Mouse (Mus musculus) limb, embryonic 13.5 days (tissue): ENCODE results near the gene Ccdc154. TPM values are rescaled to one million over a fixed set of nuclear protein-coding genes. Genes with fewer than 3 reads are reported as not detected.
A peak's percentile ranks its signal among the peaks of the same experiment; 100 is the strongest.
"Not testable (repeated sequence)": the region's sequence is repeated elsewhere in the genome, so short reads cannot be mapped to it uniquely, and the experiment has no call there.

ENCODE experiments used
- ATAC-seq: fragments of 200-750 bp; cut with Nextera tagmentation; 2 replicates; pipeline ENCODE4 v1.8.0; 2017; ENCODE audit warnings: low read depth, moderate number of reproducible peaks, moderate TSS enrichment; ENCODE audit not compliant: low FRiP score
- H3K27ac ChIP-seq: fragments of 300-500 bp; sonication (generic); 2 replicates; pipeline ENCODE4 v1.5.1; 2015; ENCODE audit warnings: inconsistent platforms, mild to moderate bottlenecking, moderate library complexity
- H3K27me3 ChIP-seq: fragments of 300-500 bp; sonication (generic); 2 replicates; pipeline ENCODE4 v1.6.1; 2015; ENCODE audit warnings: mild to moderate bottlenecking, inconsistent platforms
- H3K36me3 ChIP-seq: fragments of 300-500 bp; sonication (generic); 2 replicates; pipeline ENCODE4 v1.6.1; 2015; ENCODE audit warnings: inconsistent platforms, mild to moderate bottlenecking, moderate library complexity
- H3K4me1 ChIP-seq: fragments of 300-500 bp; sonication (generic); 2 replicates; pipeline ENCODE4 v1.6.1; 2015; ENCODE audit warnings: inconsistent platforms
- H3K4me2 ChIP-seq: fragments of 300-500 bp; sonication (generic); replicated peaks from 2 replicates; pipeline ENCODE4 v1.6.1; 2015; ENCODE audit warnings: inconsistent platforms, mild to moderate bottlenecking, moderate library complexity
- H3K4me3 ChIP-seq: fragments of 300-500 bp; sonication (generic); 2 replicates; pipeline ENCODE4 v1.5.1; 2015; ENCODE audit warnings: moderate library complexity, mild to moderate bottlenecking, inconsistent platforms
- H3K9ac ChIP-seq: fragments of 300-500 bp; sonication (generic); 2 replicates; pipeline ENCODE4 v1.6.1; 2015; ENCODE audit warnings: mild to moderate bottlenecking, inconsistent platforms
- H3K9me3 ChIP-seq: fragments of 300-500 bp; sonication (generic); 2 replicates; pipeline ENCODE4 v1.6.1; 2016; ENCODE audit warnings: inconsistent platforms
- WGBS: fragments of 180-500 bp; shearing (Covaris S2); methylation state at CpG from one replicate; pipeline ENCODE4 v1.1.7; 2015; 5-methylcytosine and 5-hydroxymethylcytosine counted together
- polyA plus RNA-seq: library from polyadenylated mRNA; unstranded; fragments of >200 nt; fragmentation: Nextera tagmentation; extraction: Ambion mirVana; gene quantifications from 2 replicates; pipeline ENCODE4 v1.2.1, GENCODE M21; 2015

Ccdc154 gene
- polyA plus RNA-seq, result not detected in 2 replicates

DNA sequence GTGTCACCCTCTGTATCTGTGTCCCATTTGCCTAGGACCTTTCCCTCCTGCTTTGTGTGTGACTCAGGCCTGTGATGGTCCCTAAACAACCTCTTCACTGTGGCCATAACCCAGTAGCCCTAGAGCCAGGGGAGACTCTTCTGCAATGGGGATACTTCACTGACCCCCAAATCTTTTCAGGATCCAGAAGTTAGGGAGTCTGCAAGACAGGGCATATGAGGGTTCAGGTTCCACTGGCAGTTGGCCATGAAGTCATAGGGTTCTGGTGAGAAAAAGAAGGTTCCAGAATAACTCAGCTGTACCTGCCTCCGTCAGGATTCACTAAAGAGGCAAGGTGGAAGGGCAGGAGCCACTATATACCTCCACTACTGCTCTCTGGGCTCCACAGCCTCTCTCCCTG lies at the start of gene Ccdc154:
TSS of gene Ccdc154 (plus strand) at position 301 of the 400 bp plus-strand sequence.
- Histone ChIP-seq H3K4me2 (no peak within 1 kb of the TSS), H3K9ac (no peak within 1 kb of the TSS), H3K4me3 (no peak within 1 kb of the TSS), H3K27ac (no peak within 1 kb of the TSS), H3K27me3 (no peaks in the 10 kb centered on the region), H3K4me1 (no peaks in the 10 kb centered on the region), H3K9me3 (no peaks in the 10 kb centered on the region), H3K36me3 (peaks cover 36% of the 10 kb centered on the region)
- ATAC-seq, result no peak
- 81% methylated on average over 1 of the region's 1 CpGs for WGBS

DNA sequence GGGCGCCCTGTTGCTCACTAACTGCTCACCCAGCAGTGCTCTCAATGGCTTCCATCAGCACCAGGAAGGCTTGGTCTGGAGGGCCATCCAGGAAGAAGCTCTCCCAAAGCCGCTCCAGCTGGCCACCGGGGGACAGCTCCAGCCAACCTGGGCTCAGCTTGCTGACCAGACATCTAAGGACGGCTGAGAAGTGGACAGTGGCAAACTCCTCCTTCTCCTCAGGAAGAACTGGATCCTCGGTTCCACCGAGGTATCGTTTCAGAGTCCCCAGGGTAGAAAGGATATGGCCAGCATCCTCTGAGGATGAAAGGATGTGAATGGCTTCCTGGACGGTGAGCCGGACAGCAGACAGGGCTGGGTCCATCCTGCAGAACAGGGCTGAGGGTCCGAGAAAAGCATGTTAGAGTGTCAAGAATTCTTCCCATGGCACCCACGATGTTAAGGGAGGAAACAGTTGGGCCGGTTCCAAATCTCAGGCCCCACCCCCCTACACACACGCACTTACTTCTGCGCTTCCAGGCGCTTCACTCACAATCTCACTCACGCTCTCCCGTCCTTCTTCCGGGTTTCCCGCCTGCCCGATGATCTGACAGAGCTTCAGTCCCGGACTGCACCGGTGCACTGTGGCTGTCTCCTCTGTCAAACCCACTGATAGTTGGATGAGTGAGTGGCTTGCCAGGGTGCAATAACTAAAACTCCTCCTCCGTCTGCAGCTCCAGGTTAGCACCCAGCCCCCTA lies 47.2 kb upstream of the Ccdc154 start:
- H3K27me3 ChIP-seq, result no peaks in the 10 kb centered on the region
- no peaks in the 10 kb centered on the region for H3K9me3 ChIP-seq
- WGBS, result 9% methylated on average over 23 of the region's 23 CpGs
- no peak; the same call in none of the 2 replicates for ATAC-seq
- peak overlapping the region; percentile 89 for H3K27ac ChIP-seq
- H3K4me3 ChIP-seq, result peak overlapping the region; percentile 68
- H3K36me3 ChIP-seq, result peaks cover 42% of the 10 kb centered on the region
- H3K4me1 ChIP-seq, result peaks cover 14% of the 10 kb centered on the region
- peak overlapping the region; percentile 96 for H3K4me2 ChIP-seq
- H3K9ac ChIP-seq, result peak overlapping the region; percentile 68

DNA sequence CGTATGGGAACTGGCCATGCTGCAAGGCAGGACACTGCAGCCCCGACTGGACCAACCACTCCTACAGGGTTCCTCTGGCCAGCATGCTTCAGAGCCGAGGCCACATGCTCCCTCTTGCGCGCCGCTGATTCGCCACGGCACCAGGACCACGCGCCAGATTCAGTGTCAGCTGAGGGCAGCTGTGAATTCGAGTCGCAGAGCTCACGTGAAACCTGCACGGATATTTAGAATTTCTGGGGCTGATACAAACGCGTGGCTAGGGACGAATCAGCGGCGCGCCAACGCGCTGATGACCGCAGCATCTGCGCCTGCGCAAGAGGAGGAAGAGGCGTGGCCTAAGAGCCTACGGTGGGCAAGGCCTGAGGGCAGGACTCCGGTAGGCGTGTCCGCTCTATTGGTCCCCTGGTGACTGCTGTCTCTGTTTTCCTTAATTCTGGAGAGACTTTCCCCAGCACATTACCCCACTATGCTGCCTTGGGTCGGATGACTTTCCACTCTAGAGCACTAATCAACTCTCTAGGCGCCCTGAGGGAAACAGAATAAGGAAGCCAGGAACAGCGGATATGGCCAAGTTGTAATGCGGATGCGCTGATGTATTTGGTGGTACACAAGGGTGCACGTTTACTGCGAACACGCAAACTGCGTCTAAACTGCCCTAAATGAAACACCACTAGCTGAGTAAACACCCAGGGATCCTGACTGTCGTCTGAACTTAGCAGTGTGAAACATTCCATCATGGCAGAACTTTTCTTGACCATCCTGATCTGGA lies 46.4 kb upstream of the Ccdc154 start, which contains the start of gene Telo2:
TSS of gene Telo2 (minus strand) at position 304 of the 769 bp plus-strand sequence.
- no peaks in the 10 kb centered on the region for H3K9me3 ChIP-seq
- peak within 1 kb of the TSS; percentile 68 for H3K9ac ChIP-seq
- 4% methylated on average over 40 of the region's 40 CpGs for whole genome bisulfite sequencing
- H3K4me1 ChIP-seq, result peaks cover 18% of the 10 kb centered on the region
- ATAC-seq, result peak; percentile 93
- peak within 1 kb of the TSS; percentile 68 for H3K4me3 ChIP-seq
- H3K27ac ChIP-seq, result peak within 1 kb of the TSS; percentile 89
- H3K4me2 ChIP-seq, result peak within 1 kb of the TSS; percentile 96
- H3K27me3 ChIP-seq, result no peaks in the 10 kb centered on the region
- H3K36me3 ChIP-seq, result peaks cover 34% of the 10 kb centered on the region

- Histone ChIP-seq H3K27ac (no peak overlapping the region), H3K4me2 (no peak overlapping the region), H3K4me3 (no peak overlapping the region), H3K4me1 (peaks cover 18% of the 10 kb centered on the region), H3K27me3 (no peaks in the 10 kb centered on the region), H3K9ac (no peak overlapping the region), H3K9me3 (no peaks in the 10 kb centered on the region), H3K36me3 (peaks cover 20% of the 10 kb centered on the region; the same call in 1 of the 2 replicates)
- no peak for ATAC-seq
- WGBS, result 41% methylated on average over 4 of the region's 4 CpGs
These were observed 45.0 kb upstream of the Ccdc154 start for GRCm38 (mm10) chr17:25117263-25117662.

DNA sequence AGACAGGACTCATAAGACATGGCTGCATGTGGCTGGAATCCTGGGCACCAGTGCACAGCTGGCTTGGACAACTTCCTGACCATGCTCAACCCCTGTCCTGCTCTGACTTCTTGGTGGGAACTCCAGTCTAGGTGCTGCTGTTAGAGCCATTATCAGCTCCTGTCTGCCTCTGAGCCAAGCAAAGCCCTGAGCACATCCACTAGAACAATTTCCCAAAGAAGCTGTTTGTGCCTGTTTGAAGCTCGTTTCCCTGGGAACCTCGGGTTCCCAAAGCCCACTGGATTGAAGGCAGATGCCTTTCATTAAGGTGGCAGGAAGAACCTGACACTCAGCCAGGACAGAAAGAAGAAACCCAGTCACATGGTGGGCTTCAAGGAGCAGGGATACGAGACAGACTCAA lies 41.9 kb upstream of the Ccdc154 start, which contains the start of gene Ptx4:
TSS of gene Ptx4 (plus strand) at position 355 of the 400 bp plus-strand sequence.
- WGBS, result 13% methylated on average over 3 of the region's 3 CpGs

GRCm38 (mm10) chr17:25123979-25124378 lies 38.3 kb upstream of the Ccdc154 start:
- no peak overlapping the region for H3K9ac ChIP-seq
- H3K4me3 ChIP-seq, result no peak overlapping the region
- H3K9me3 ChIP-seq, result no peaks in the 10 kb centered on the region
- WGBS, result 32% methylated on average over 7 of the region's 7 CpGs
- 0 out of 2 replicates have a peak, but pooled peaks cover 4% of the 10 kb centered on the region for H3K27me3 ChIP-seq
- peaks cover 4% of the 10 kb centered on the region; the same call in 1 of the 2 replicates for H3K4me1 ChIP-seq
- H3K36me3 ChIP-seq, result no peaks in the 10 kb centered on the region
- no peak for ATAC-seq
- H3K4me2 ChIP-seq, result no peak overlapping the region
- H3K27ac ChIP-seq, result no peak overlapping the region

More for the DNA sequence above, 41.9 kb upstream of the Ccdc154 start, which contains the start of gene Ptx4:
- ATAC-seq, result no peak
- Histone ChIP-seq H3K4me2 (no peak within 1 kb of the TSS), H3K4me3 (no peak within 1 kb of the TSS), H3K9me3 (no peaks in the 10 kb centered on the region), H3K4me1 (peaks cover 10% of the 10 kb centered on the region; the same call in 1 of the 2 replicates), H3K27me3 (0 out of 2 replicates have a peak, but pooled peaks cover 4% of the 10 kb centered on the region), H3K27ac (peak within 1 kb of the TSS; percentile 22; the same call in 1 of the 2 replicates), H3K9ac (peak within 1 kb of the TSS; percentile 50; the same call in 1 of the 2 replicates), H3K36me3 (no peaks in the 10 kb centered on the region)

DNA sequence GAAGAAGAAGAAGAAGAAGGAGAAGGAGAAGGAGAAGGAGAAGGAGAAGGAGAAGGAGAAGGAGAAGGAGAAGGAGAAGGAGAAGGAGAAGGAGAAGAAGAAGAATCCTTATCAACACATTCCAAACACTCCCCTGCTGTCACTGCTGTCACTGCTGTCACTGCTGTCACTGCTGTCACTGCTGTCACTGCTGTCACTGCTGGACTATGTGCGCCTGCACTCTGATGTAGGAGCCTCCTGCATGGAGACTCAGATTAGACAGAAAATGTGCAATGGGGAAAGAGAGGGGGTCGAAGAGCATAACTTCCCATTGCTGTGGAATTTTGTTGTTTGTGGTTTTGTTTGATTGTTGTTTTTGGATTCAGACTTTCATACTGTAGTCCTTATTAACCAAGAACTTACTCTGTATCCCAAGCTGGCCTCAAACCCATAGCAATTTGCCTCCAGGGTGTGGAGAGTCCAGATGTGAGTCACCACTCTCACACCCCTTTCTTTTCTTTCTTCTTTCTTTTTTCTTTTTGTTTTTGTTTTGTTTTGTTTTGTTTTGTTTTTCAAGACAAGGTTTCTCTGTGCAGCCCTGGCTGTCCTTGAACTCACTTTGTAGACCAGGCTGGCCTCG lies 36.7 kb upstream of the Ccdc154 start:
- not testable (repeated sequence) for ATAC-seq, H3K9ac ChIP-seq, H3K9me3 ChIP-seq, H3K27me3 ChIP-seq, H3K4me1 ChIP-seq, H3K36me3 ChIP-seq, H3K27ac ChIP-seq, H3K4me3 ChIP-seq, H3K4me2 ChIP-seq
- WGBS, result 80% methylated on average over 3 of the region's 3 CpGs

DNA sequence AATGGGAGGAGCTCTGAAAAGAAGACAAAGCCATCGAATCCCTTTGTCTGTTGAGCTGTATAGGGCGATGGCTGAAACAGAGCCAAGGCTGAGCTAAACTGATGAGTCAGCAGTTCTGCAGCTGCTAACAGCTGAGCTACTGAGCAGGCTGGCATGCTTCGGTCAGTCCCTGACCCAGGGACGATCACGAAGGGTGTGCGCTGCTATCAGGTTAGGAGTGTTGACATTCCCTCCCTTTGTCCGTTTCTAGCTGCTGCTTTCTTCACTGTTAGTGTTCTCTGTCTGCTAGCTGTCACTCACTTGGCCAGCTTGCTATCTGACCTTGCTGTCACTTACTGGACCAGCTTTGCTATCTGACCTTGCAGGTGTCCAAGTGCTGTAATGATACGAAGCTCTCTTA lies 35.2 kb upstream of the Ccdc154 start:
- no peaks in the 10 kb centered on the region for H3K4me1 ChIP-seq
- 69% methylated on average over 8 of the region's 8 CpGs for WGBS
- no peak overlapping the region for H3K27ac ChIP-seq
- no peaks in the 10 kb centered on the region for H3K9me3 ChIP-seq
- no peak overlapping the region for H3K4me2 ChIP-seq
- 0 out of 2 replicates have a peak, but pooled peaks cover 4% of the 10 kb centered on the region for H3K27me3 ChIP-seq
- H3K36me3 ChIP-seq, result no peaks in the 10 kb centered on the region
- H3K9ac ChIP-seq, result no peak overlapping the region; the same call in 1 of the 2 replicates
- ATAC-seq, result no peak
- H3K4me3 ChIP-seq, result no peak overlapping the region

DNA sequence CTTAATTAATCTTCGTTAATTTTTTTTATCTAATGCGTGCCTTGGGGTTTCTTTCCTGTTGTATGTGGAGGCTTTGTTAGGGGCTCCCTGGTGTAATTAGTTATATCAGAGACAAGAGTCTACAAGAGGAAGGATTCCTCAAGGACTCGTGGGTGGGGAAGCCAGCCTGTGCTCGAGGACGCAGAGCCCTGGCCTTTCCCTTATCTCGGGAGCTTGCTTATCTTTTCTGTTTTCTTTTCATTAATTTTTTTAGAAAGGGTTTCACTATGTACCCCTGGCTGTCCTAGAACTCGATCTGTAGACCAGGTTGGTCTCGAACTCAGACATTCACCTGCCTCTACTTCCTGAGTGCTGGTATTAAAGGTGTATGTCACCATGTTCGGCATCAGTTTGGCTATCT lies 34.6 kb upstream of the Ccdc154 start:
- no peak overlapping the region for H3K4me3 ChIP-seq
- no peak overlapping the region for H3K27ac ChIP-seq
- no peaks in the 10 kb centered on the region for H3K9me3 ChIP-seq
- 75% methylated on average over 9 of the region's 9 CpGs for WGBS
- H3K4me2 ChIP-seq, result no peak overlapping the region
- no peak overlapping the region for H3K9ac ChIP-seq
- H3K4me1 ChIP-seq, result no peaks in the 10 kb centered on the region
- H3K36me3 ChIP-seq, result no peaks in the 10 kb centered on the region
- 0 out of 2 replicates have a peak, but pooled peaks cover 4% of the 10 kb centered on the region for H3K27me3 ChIP-seq
- no peak for ATAC-seq

- no peak overlapping the region for H3K27ac ChIP-seq
- no peaks in the 10 kb centered on the region for H3K9me3 ChIP-seq
- H3K4me3 ChIP-seq, result no peak overlapping the region
- WGBS, result 76% methylated on average over 1 of the region's 1 CpGs
- no peaks in the 10 kb centered on the region for H3K36me3 ChIP-seq
- no peak overlapping the region for H3K4me2 ChIP-seq
- no peaks in the 10 kb centered on the region for H3K27me3 ChIP-seq
- no peak overlapping the region for H3K9ac ChIP-seq
- ATAC-seq, result no peak
- peaks cover 11% of the 10 kb centered on the region for H3K4me1 ChIP-seq
These were observed 32.2 kb upstream of the Ccdc154 start for GRCm38 (mm10) chr17:25130060-25130459.

DNA sequence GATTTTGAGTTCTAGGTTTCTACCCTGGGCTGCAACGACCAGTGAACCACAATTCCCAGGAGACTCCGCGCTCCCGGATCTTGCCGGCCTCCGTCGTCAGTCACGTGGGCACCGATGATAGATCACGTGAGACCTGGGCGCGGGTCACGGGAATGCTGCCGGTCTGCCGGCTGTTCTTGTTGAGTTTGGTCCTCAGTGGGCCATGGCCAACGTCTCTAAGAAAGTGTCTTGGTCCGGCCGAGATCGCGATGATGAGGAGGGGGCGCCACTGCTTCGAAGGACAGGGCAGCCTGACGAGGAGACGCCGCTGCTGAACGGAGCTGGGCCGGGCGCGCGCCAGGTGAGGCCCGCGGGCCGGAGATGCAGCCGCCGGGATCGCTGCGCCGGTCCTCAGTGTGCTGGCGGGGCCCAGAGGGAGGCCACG lies 29.0 kb upstream of the Ccdc154 start, which contains the start of gene Clcn7:
TSS of gene Clcn7 (plus strand) at position 117 of the 424 bp plus-strand sequence.
- H3K9me3 ChIP-seq, result no peaks in the 10 kb centered on the region
- no peaks in the 10 kb centered on the region for H3K27me3 ChIP-seq
- peak; percentile 91 for ATAC-seq
- peak within 1 kb of the TSS; percentile 87 for H3K9ac ChIP-seq
- no peak within 1 kb of the TSS for H3K27ac ChIP-seq
- under 1% methylated on average over 40 of the region's 40 CpGs for WGBS
- peaks cover 14% of the 10 kb centered on the region for H3K4me1 ChIP-seq
- peak within 1 kb of the TSS; percentile 85 for H3K4me3 ChIP-seq
- peak within 1 kb of the TSS; percentile 76 for H3K4me2 ChIP-seq
- H3K36me3 ChIP-seq, result peaks cover 13% of the 10 kb centered on the region
